Mouse (Mus musculus) spleen, postnatal 10 days (tissue): ENCODE measurements around the gene Tm9sf4.

Source experiments
- DNase-seq, 2 experiments: peaks; one replicate each; pipeline ENCODE4 v3.0.0; 2021 to 2022; ENCODE audit warnings: low spot score in 2 of 2

Gene Tm9sf4

DNA sequence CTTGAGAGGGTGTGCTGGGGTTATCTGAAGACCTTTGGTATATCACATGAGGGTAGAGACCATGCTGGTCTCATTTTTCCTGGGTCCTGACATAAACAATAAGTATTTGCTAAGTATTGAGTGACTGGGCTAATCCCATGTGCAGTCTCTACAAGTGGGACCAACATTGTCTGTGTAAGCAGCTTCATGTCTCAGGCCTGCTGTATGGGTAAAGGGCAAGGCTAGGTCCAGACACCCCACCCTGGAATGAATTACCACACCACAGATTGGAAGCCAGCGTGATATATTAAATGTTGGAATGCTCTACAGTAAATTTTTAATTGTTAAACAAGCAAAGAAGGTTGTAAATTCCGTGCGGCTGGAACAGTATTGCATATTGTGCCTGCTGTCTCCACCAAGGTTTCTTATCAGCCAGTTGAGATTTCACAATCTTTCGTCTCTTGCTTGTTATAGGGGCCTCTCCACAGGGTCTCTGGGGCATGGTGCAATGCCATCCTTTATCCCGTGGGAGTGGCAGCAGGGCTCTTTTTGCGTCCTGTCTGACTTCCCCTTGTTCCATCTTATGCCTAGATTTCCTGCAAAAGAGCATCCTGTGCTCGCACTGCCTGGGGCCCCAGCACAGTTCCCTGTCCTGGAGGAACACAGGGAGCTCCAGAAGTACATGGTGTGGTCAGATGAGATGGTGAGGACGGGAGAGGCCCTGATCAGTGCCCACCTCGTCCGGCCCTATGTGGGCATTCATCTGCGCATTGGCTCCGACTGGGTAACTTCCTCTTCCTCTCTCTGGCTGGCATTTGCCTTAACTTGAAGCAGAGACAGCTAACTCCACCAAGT lies 98.1 kb downstream of the Tm9sf4 start:
- DNase-seq, result peak in 1 of 2 experiments; percentile 40
